Mouse (Mus musculus) E14TG2a.4 (cell line): ENCODE results near the gene Gm42420.

Experiments
- CTCF ChIP-seq: conservative IDR thresholded peaks from 2 replicates; pipeline ENCODE4 v1.5.1; 2014; ENCODE audit warnings: low read length
- NANOG ChIP-seq: IDR thresholded peaks from 2 replicates; pipeline ENCODE4 v1.6.1; 2014; ENCODE audit warnings: borderline replicate concordance, low read length, mixed read lengths
- POU5F1 ChIP-seq: IDR thresholded peaks from 2 replicates; pipeline ENCODE4 v1.6.1; 2014; ENCODE audit warnings: low read length, borderline replicate concordance

- TF ChIP-seq CTCF = no peak
- TF ChIP-seq NANOG = no peak
- TF ChIP-seq POU5F1 = no peak
Measured at GRCm38 (mm10) chr6:39536621-39537020, 48.9 kb upstream of the Gm42420 start.
